Mouse (Mus musculus): ENCODE measurements at regions not wholly inside any gene's neighbourhood (a gene's known extent, or its start where the extent isn't known, plus 50 kb on each side); places are given as distances from the start of the nearest gene placed in this dataset.

- no peak for DNase-seq (ENCODE audit: low spot score in 2 of 2)
These were observed 126.4 kb upstream of the Pitx1 start for GRCm38 (mm10) chr13:55962254-55962866.

- DNase-seq (ENCODE audit: low spot score in 2 of 2): no peak
These were observed 118.4 kb upstream of the Pitx1 start for GRCm38 (mm10) chr13:55954346-55954745.

GRCm38 (mm10) chr13:55953426-55953825 is 117.4 kb upstream of the Pitx1 start:
- DNase-seq (ENCODE audit: low spot score in 2 of 2): no peak

GRCm38 (mm10) chr13:55950773-55951172 is 114.8 kb upstream of the Pitx1 start:
- DNase-seq (ENCODE audit: low spot score in 2 of 2): no peak

- no peak for DNase-seq (ENCODE audit: low spot score in 2 of 2)
These were observed 112.6 kb upstream of the Pitx1 start for GRCm38 (mm10) chr13:55948591-55948990.

GRCm38 (mm10) chr13:55948144-55948543 is 112.2 kb upstream of the Pitx1 start:
- no peak for DNase-seq (ENCODE audit: low spot score in 2 of 2)

GRCm38 (mm10) chr13:55937417-55937816 is 101.4 kb upstream of the Pitx1 start:
- DNase-seq (ENCODE audit: low spot score in 2 of 2): no peak

- no peak for DNase-seq (ENCODE audit: low spot score in 2 of 2)
These were observed 101.0 kb upstream of the Pitx1 start for GRCm38 (mm10) chr13:55937000-55937399.

- no peak for DNase-seq (ENCODE audit: low spot score in 2 of 2)
These were observed 94.6 kb upstream of the Pitx1 start for GRCm38 (mm10) chr13:55930637-55931036.

- DNase-seq (ENCODE audit: low spot score in 2 of 2): no peak
These were observed 93.8 kb upstream of the Pitx1 start for GRCm38 (mm10) chr13:55929814-55930213.

- DNase-seq (ENCODE audit: low spot score in 2 of 2): no peak
These were observed 87.6 kb upstream of the Pitx1 start for GRCm38 (mm10) chr13:55923505-55924136.

GRCm38 (mm10) chr13:55917316-55917715 is 81.3 kb upstream of the Pitx1 start:
- DNase-seq (ENCODE audit: low spot score in 2 of 2): no peak

GRCm38 (mm10) chr13:55912271-55912711 is 76.3 kb upstream of the Pitx1 start:
- DNase-seq (ENCODE audit: low spot score in 2 of 2): no peak

GRCm38 (mm10) chr13:55909941-55910340 is 73.9 kb upstream of the Pitx1 start:
- DNase-seq (ENCODE audit: low spot score in 2 of 2): no peak

- DNase-seq (ENCODE audit: low spot score in 2 of 2): no peak
These were observed 68.9 kb upstream of the Pitx1 start for GRCm38 (mm10) chr13:55904884-55905283.

GRCm38 (mm10) chr13:55902255-55902654 is 66.3 kb upstream of the Pitx1 start:
- DNase-seq (ENCODE audit: low spot score in 2 of 2): no peak

GRCm38 (mm10) chr13:55900190-55900526 is 64.2 kb upstream of the Pitx1 start:
- DNase-seq (ENCODE audit: low spot score in 2 of 2): no peak

- DNase-seq (ENCODE audit: low spot score in 2 of 2): peak in 1 of 2 experiments; percentile 11
These were observed 63.7 kb upstream of the Pitx1 start for GRCm38 (mm10) chr13:55899501-55900189.

- no peak for DNase-seq (ENCODE audit: low spot score in 2 of 2)
These were observed 63.0 kb upstream of the Pitx1 start for GRCm38 (mm10) chr13:55898999-55899398.

GRCm38 (mm10) chr13:55898257-55898950 is 62.4 kb upstream of the Pitx1 start:
- DNase-seq (ENCODE audit: low spot score in 2 of 2): no peak

GRCm38 (mm10) chr13:55895505-55895904 is 59.5 kb upstream of the Pitx1 start:
- DNase-seq (ENCODE audit: low spot score in 2 of 2): no peak

Data from layer of hippocampus, adult 18-20 months (tissue).